Mouse (Mus musculus) spleen, postnatal 4 days (tissue): ENCODE measurements around the gene Metap2.

Source experiments
- DNase-seq, 2 experiments: peaks; one replicate each; pipeline ENCODE4 v3.0.0; 2022; ENCODE audit warnings: low spot score in 2 of 2

Gene Metap2

GRCm38 (mm10) chr10:93897043-93897646 lies at the start of gene Metap2:
Gene Metap2, minus strand, starts transcription at chr10:93897093.
- no peak for DNase-seq

- no peak for DNase-seq
These were observed 49.1 kb upstream of the Metap2 start for GRCm38 (mm10) chr10:93945843-93946499.

- no peak for DNase-seq
These were observed 48.5 kb upstream of the Metap2 start for GRCm38 (mm10) chr10:93945364-93945763.

- DNase-seq: no peak
These were observed 47.3 kb upstream of the Metap2 start for GRCm38 (mm10) chr10:93944241-93944640.

- DNase-seq: no peak
These were observed 43.4 kb upstream of the Metap2 start for GRCm38 (mm10) chr10:93940279-93940678.

GRCm38 (mm10) chr10:93939676-93940075 lies 42.8 kb upstream of the Metap2 start:
- no peak for DNase-seq

- no peak for DNase-seq
These were observed 42.0 kb upstream of the Metap2 start for GRCm38 (mm10) chr10:93938844-93939271.

GRCm38 (mm10) chr10:93933980-93934379 lies 37.1 kb upstream of the Metap2 start:
- no peak for DNase-seq

GRCm38 (mm10) chr10:93932861-93933260 lies 36.0 kb upstream of the Metap2 start:
- DNase-seq: no peak

GRCm38 (mm10) chr10:93932020-93932419 lies 35.1 kb upstream of the Metap2 start:
- DNase-seq: no peak

GRCm38 (mm10) chr10:93931431-93931830 lies 34.5 kb upstream of the Metap2 start:
- no peak for DNase-seq

GRCm38 (mm10) chr10:93930236-93930824 lies 33.4 kb upstream of the Metap2 start:
- no peak for DNase-seq

- DNase-seq: no peak
These were observed 27.8 kb upstream of the Metap2 start for GRCm38 (mm10) chr10:93924666-93925065.

- no peak for DNase-seq
These were observed 24.3 kb upstream of the Metap2 start for GRCm38 (mm10) chr10:93921160-93921559.

- no peak for DNase-seq
These were observed 22.3 kb upstream of the Metap2 start for GRCm38 (mm10) chr10:93919227-93919626.

GRCm38 (mm10) chr10:93918701-93919100 lies 21.8 kb upstream of the Metap2 start:
- no peak for DNase-seq

GRCm38 (mm10) chr10:93918087-93918486 lies 21.2 kb upstream of the Metap2 start:
- DNase-seq: no peak

- no peak for DNase-seq
These were observed 19.9 kb upstream of the Metap2 start for GRCm38 (mm10) chr10:93916778-93917177.

- no peak for DNase-seq
These were observed 18.8 kb upstream of the Metap2 start for GRCm38 (mm10) chr10:93915531-93916275.

- no peak for DNase-seq
These were observed 16.6 kb upstream of the Metap2 start for GRCm38 (mm10) chr10:93913525-93913924.

GRCm38 (mm10) chr10:93912917-93913316 lies 16.0 kb upstream of the Metap2 start:
- DNase-seq: no peak

- DNase-seq: no peak
These were observed 15.4 kb upstream of the Metap2 start for GRCm38 (mm10) chr10:93912136-93912855.
